Mouse (Mus musculus) olfactory bulb, adult 2 months (tissue): Measurements from ENCODE around the gene Gjd3.

Experiments
- CTCF ChIP-seq: fragments of 200-500 bp; IDR thresholded peaks from 2 replicates; pipeline ENCODE4 v1.5.1; 2012; ENCODE audit warnings: low read depth, mild to moderate bottlenecking, low read length, moderate library complexity; ENCODE audit not compliant: insufficient read depth
- POLR2A ChIP-seq: fragments of 200-500 bp; IDR thresholded peaks from 2 replicates; pipeline ENCODE4 v1.6.1; 2012; ENCODE audit warnings: mild to moderate bottlenecking, low read depth, low read length, moderate library complexity; ENCODE audit not compliant: insufficient read depth

DNA sequence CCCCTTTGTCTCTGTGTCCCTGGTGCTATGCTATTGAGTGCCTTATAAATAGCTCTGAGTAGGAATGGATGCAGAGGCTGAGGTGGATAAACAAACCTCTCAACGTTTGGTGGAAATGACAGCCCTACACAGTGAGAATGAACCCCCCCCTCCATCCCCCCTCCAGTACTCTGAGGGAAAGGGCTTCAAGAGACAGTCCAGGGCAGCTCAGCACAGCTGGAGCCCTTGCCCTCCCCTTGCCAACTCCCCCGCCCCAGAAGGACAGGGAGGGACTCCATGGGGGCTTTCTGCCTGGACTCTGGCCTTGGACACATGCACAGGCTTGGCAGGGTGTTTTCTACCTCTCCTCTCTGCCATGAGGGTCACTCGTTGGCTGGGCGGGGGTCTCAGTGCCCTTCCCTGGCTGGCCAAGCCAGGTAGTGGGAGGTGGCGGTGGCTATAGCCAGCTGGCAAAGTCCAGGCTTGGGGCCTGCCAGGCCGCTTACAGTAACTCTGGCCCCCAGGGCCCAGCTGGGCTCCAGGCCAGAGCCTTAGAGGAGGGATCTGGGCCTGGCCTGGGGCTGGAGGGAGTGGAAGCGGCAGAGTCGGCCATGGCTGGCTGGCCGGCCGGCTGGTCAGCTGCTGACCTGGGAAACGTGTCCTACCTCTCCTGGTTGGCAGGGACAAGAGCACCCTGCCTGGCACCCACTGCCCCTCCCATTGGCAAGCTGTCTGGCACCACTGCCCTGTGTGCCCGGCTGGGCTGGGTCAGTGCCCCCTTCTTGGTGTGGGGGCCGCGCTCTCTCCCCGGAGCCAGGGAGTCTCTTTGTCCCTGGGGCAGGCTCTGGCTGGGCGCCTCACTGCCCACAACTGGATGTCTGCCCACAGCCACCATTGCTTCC, 31.6 kb downstream of the Gjd3 start:
- no peak for TF ChIP-seq CTCF
- TF ChIP-seq POLR2A: no peak
